Mouse (Mus musculus): ENCODE results near the gene Satl1. TPM values are rescaled to one million over a fixed set of nuclear protein-coding genes. Genes with fewer than 3 reads are reported as not detected.
A peak's percentile ranks its signal among the peaks of the same experiment; 100 is the strongest.

Gene Satl1
- total RNA-seq, 1 experiment = not detected

- Histone ChIP-seq H3K36me3 (ENCODE audit: control insufficient read depth, insufficient read depth, low read length, poor library complexity, severe bottlenecking) (no peaks in the 10 kb centered on the region), H3K4me1 (ENCODE audit: control insufficient read depth in 2 of 2, insufficient read depth in 2 of 2, low read length in 2 of 2, poor library complexity in 1 of 2) (no peaks in the 10 kb centered on the region), H3K4me3 (ENCODE audit: insufficient read depth in 1 of 2, low read depth in 1 of 2, low read length in 2 of 2, poor library complexity in 1 of 2, severe bottlenecking in 1 of 2) (no peak overlapping the region), H3K9ac (ENCODE audit: insufficient read depth, low read depth, low read length, poor library complexity, severe bottlenecking) (no peak overlapping the region), H3K9me3 (ENCODE audit: control insufficient read depth, insufficient read depth, low read depth, low read length) (no peaks in the 10 kb centered on the region), H3K27ac (ENCODE audit: insufficient read depth, low read depth, low read length, poor library complexity, severe bottlenecking) (no peak overlapping the region)
- TF ChIP-seq MAFK (IDR thresholded peaks at IDR 0.05; ENCODE audit: insufficient read depth, low read depth, low read length) (no peak), ZNF384 (IDR thresholded peaks at IDR 0.05; ENCODE audit: low read depth, low read length) (no peak), HCFC1 (IDR thresholded peaks at IDR 0.05; ENCODE audit: borderline replicate concordance, insufficient read depth, low read length) (no peak), ZC3H11A (IDR thresholded peaks at IDR 0.05; ENCODE audit: borderline replicate concordance, low read depth, low read length) (no peak), CHD2 (IDR thresholded peaks at IDR 0.05; ENCODE audit: low read depth, low read length) (no peak)
- DNase-seq (ENCODE audit: low read depth, low spot score) = no peak
- in situ Hi-C loops (cut with MboI; ENCODE audit: low sequenced_read_pairs in 2 of 2, unreplicated experiment in 2 of 2) = no loop called here
These were observed 38.2 kb downstream of the Satl1 start for GRCm38 (mm10) chrX:112368426-112368825.

GRCm38 (mm10) chrX:112348395-112348791 lies 58.2 kb downstream of the Satl1 start:
- Histone ChIP-seq H3K4me3 (ENCODE audit: insufficient read depth in 1 of 2, low read depth in 1 of 2, low read length in 2 of 2, poor library complexity in 1 of 2, severe bottlenecking in 1 of 2) (no peak overlapping the region), H3K27ac (ENCODE audit: insufficient read depth, low read depth, low read length, poor library complexity, severe bottlenecking) (no peak overlapping the region), H3K36me3 (ENCODE audit: control insufficient read depth, insufficient read depth, low read length, poor library complexity, severe bottlenecking) (no peaks in the 10 kb centered on the region), H3K9me3 (ENCODE audit: control insufficient read depth, insufficient read depth, low read depth, low read length) (no peaks in the 10 kb centered on the region), H3K9ac (ENCODE audit: insufficient read depth, low read depth, low read length, poor library complexity, severe bottlenecking) (no peak overlapping the region), H3K4me1 (ENCODE audit: control insufficient read depth in 2 of 2, insufficient read depth in 2 of 2, low read length in 2 of 2, poor library complexity in 1 of 2) (no peaks in the 10 kb centered on the region)
- in situ Hi-C loops (cut with MboI; ENCODE audit: low sequenced_read_pairs in 2 of 2, unreplicated experiment in 2 of 2) = loop anchor here (25.0 kb wide), 1 partner anchor 436 kb away; no protein-coding TSS in a partner anchor
- TF ChIP-seq ZC3H11A (IDR thresholded peaks at IDR 0.05; ENCODE audit: borderline replicate concordance, low read depth, low read length) (no peak), HCFC1 (IDR thresholded peaks at IDR 0.05; ENCODE audit: borderline replicate concordance, insufficient read depth, low read length) (no peak), CHD2 (IDR thresholded peaks at IDR 0.05; ENCODE audit: low read depth, low read length) (no peak), MAFK (IDR thresholded peaks at IDR 0.05; ENCODE audit: insufficient read depth, low read depth, low read length) (no peak), ZNF384 (IDR thresholded peaks at IDR 0.05; ENCODE audit: low read depth, low read length) (no peak)
- peak; percentile 17 for DNase-seq (ENCODE audit: low read depth, low spot score)

GRCm38 (mm10) chrX:112347467-112348394 lies 58.8 kb downstream of the Satl1 start:
- Histone ChIP-seq H3K36me3 (ENCODE audit: control insufficient read depth, insufficient read depth, low read length, poor library complexity, severe bottlenecking) (no peaks in the 10 kb centered on the region), H3K4me1 (ENCODE audit: control insufficient read depth in 2 of 2, insufficient read depth in 2 of 2, low read length in 2 of 2, poor library complexity in 1 of 2) (no peaks in the 10 kb centered on the region), H3K9me3 (ENCODE audit: control insufficient read depth, insufficient read depth, low read depth, low read length) (no peaks in the 10 kb centered on the region), H3K27ac (ENCODE audit: insufficient read depth, low read depth, low read length, poor library complexity, severe bottlenecking) (no peak overlapping the region), H3K4me3 (ENCODE audit: insufficient read depth in 1 of 2, low read depth in 1 of 2, low read length in 2 of 2, poor library complexity in 1 of 2, severe bottlenecking in 1 of 2) (no peak overlapping the region), H3K9ac (ENCODE audit: insufficient read depth, low read depth, low read length, poor library complexity, severe bottlenecking) (no peak overlapping the region)
- in situ Hi-C loops (cut with MboI; ENCODE audit: low sequenced_read_pairs in 2 of 2, unreplicated experiment in 2 of 2) = loop anchor here (25.0 kb wide), 1 partner anchor 435 kb away; no protein-coding TSS in a partner anchor
- TF ChIP-seq CHD2 (IDR thresholded peaks at IDR 0.05; ENCODE audit: low read depth, low read length) = no peak
- no peak for TF ChIP-seq ZNF384 (IDR thresholded peaks at IDR 0.05; ENCODE audit: low read depth, low read length)
- no peak for TF ChIP-seq MAFK (IDR thresholded peaks at IDR 0.05; ENCODE audit: insufficient read depth, low read depth, low read length)
- no peak for TF ChIP-seq HCFC1 (IDR thresholded peaks at IDR 0.05; ENCODE audit: borderline replicate concordance, insufficient read depth, low read length)
- no peak for TF ChIP-seq ZC3H11A (IDR thresholded peaks at IDR 0.05; ENCODE audit: borderline replicate concordance, low read depth, low read length)
- no peak for DNase-seq (ENCODE audit: low read depth, low spot score)

GRCm38 (mm10) chrX:112339486-112339885 lies 67.1 kb downstream of the Satl1 start:
- DNase-seq (ENCODE audit: low read depth, low spot score) = no peak
- H3K36me3 ChIP-seq (ENCODE audit: control insufficient read depth, insufficient read depth, low read length, poor library complexity, severe bottlenecking) = no peaks in the 10 kb centered on the region
- H3K4me1 ChIP-seq (ENCODE audit: control insufficient read depth in 2 of 2, insufficient read depth in 2 of 2, low read length in 2 of 2, poor library complexity in 1 of 2) = no peaks in the 10 kb centered on the region
- H3K9me3 ChIP-seq (ENCODE audit: control insufficient read depth, insufficient read depth, low read depth, low read length) = no peaks in the 10 kb centered on the region
- TF ChIP-seq HCFC1 (IDR thresholded peaks at IDR 0.05; ENCODE audit: borderline replicate concordance, insufficient read depth, low read length) = no peak
- no peak overlapping the region for H3K4me3 ChIP-seq (ENCODE audit: insufficient read depth in 1 of 2, low read depth in 1 of 2, low read length in 2 of 2, poor library complexity in 1 of 2, severe bottlenecking in 1 of 2)
- no peak overlapping the region for H3K27ac ChIP-seq (ENCODE audit: insufficient read depth, low read depth, low read length, poor library complexity, severe bottlenecking)
- in situ Hi-C loops (cut with MboI; ENCODE audit: low sequenced_read_pairs in 2 of 2, unreplicated experiment in 2 of 2) = loop anchor here (25.0 kb wide), 1 partner anchor 427 kb away; no protein-coding TSS in a partner anchor
- no peak overlapping the region for H3K9ac ChIP-seq (ENCODE audit: insufficient read depth, low read depth, low read length, poor library complexity, severe bottlenecking)

Other genes with a start within 250 kb of the Satl1 start
- gene 4933403O08Rik, start 167.7 kb downstream of the Satl1 start, total RNA-seq (2012; rRNA removed) = 0.22 TPM in 1 of 2 replicates, not detected in the other
- 13.7 and 16.8 TPM in 2 replicates for gene Apool, start 95.4 kb downstream of the Satl1 start, total RNA-seq (2012; rRNA removed)
- gene 2010106E10Rik, start 88.5 kb upstream of the Satl1 start, total RNA-seq (2012; rRNA removed) = not detected in 2 replicates
- 0.37 and 0.94 TPM in 2 replicates for gene Zfp711, start 193.7 kb upstream of the Satl1 start, total RNA-seq (2012; rRNA removed)

All from ES-E14 (cell line).